Mouse (Mus musculus) kidney, adult 8-10 months (tissue): ENCODE results near the gene Pik3cg.

ENCODE experiments used
- DNase-seq, 2 experiments: peaks; one replicate each; pipeline ENCODE4 v3.0.0; 2022

The Pik3cg gene

GRCm38 (mm10) chr12:32141766-32142165 lies 66.7 kb downstream of the Pik3cg start:
- DNase-seq: no peak

DNA sequence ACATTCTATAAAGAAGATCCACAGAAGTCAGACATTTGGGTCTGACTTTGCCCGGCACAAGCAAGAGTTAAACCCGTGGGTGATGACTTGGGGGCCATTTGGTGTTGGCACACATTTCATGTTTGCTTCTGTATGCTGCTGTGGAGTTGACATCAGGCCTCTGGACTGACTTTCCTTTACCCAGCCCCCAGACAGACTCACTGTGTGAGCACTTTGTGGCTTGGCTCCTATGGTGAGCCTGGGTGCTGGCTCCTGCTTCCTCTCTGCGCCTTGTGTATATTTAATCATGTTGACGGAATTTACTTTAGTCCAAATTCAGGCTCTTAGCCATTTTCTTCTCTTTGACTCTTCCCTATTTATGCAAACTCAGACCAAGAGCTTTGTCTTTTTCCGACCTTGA lies 69.6 kb downstream of the Pik3cg start:
- DNase-seq: no peak

DNA sequence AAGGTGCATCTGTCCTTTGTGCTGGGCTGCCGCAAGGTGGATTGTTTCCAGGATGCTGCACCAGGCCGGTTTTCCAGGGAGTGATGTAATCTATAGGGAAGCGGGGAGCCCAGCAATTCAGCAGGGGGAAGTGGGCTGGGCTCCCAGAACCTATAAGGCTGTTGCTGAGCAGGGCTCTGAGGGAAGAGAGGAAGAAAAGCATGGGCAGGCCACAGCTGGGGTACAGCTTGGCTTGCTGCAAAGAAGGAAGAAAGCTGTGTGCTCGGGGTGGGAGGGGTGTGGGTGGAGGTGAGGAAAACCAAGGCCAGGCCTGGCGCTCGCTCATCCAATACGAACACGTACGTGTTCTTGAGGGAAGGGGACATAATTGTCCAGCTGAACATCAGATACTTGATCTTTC lies 70.1 kb downstream of the Pik3cg start:
- DNase-seq: no peak

- no peak for DNase-seq
Measured at GRCm38 (mm10) chr12:32137542-32137941, 70.9 kb downstream of the Pik3cg start.

- DNase-seq: no peak
Measured at GRCm38 (mm10) chr12:32127599-32128507, 80.6 kb downstream of the Pik3cg start.

DNA sequence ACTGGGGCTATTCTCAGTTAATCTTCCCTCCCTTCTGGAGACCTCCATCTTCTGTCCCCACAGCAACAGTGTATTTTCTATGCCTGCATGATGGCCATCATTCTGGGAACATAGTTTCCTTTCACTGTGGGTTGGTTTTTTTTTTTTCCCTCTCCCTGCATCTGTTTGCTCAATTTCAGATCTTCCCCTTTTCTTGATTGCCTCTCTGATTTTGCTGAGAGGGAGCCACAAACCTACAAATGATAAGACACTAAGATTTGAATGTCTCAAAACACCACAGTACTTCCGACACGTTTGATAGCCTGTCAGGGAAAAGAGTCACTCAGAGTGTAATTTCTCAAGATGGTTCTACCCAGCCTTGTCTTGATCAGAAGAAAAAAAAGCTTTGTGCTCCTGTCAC lies 81.3 kb downstream of the Pik3cg start:
- no peak for DNase-seq

DNA sequence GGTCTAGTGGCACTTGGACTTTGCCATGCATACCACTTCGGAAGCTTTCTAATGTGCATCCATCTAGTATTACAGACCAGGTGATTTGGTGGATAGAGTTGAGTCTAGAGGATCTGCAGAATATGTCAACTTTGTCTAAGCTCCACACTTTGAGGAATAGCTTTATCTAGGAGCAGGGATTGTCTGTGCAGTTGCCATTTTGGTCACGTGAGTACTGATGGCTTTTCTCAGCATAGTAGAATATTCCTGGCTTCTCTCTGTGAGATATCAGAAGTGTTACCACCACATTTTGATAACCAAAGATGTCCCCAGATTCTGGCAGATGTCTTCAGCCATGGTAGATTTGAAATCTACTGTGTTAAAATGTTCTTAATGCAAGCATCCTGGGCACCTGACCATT lies 84.0 kb downstream of the Pik3cg start:
- DNase-seq: no peak

- DNase-seq: no peak
Measured at GRCm38 (mm10) chr12:32124030-32124429, 84.4 kb downstream of the Pik3cg start.

DNA sequence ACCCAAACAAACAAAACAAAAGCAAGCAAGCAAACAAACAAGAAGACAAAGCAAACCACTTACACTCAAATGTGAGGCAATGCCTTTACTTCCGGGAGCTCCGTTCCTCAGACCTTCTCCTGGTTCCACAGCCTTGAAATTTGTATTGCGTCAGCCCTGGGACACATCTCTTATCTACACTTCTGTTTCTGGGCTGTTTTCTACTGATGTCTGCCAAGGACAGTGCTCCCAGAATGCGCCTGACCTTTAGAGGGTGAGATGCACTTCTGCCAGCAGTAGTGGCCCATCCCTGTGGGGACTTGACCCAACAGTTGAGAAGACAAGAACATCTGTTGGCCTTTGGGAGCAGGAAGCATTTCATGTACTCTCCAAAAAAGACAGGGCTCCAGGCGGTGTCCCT lies 84.9 kb downstream of the Pik3cg start:
- DNase-seq: no peak
